Mouse (Mus musculus): ENCODE results near the gene Ang. TPM values are rescaled to one million over a fixed set of nuclear protein-coding genes. Genes with fewer than 3 reads are reported as not detected.

The Ang gene
- polyA plus RNA-seq, 1 experiment from 2014 or later, result 45.4 TPM

- H3K4me2 ChIP-seq (replicated peaks; ENCODE audit: low read depth, low read length), result no peak overlapping the region
- no peak overlapping the region for H3K27ac ChIP-seq (ENCODE audit: low read length)
- no peaks in the 10 kb centered on the region for H3K36me3 ChIP-seq (ENCODE audit: insufficient read depth, low read length)
- 83% methylated on average over 1 of the region's 1 CpGs for WGBS
- H3K9me3 ChIP-seq (ENCODE audit: low read length), result no peaks in the 10 kb centered on the region
- no peaks in the 10 kb centered on the region; the same call in 1 of the 2 replicates for H3K4me1 ChIP-seq (ENCODE audit: insufficient read depth, low read depth, low read length)
- no peak overlapping the region for H3K4me3 ChIP-seq (ENCODE audit: low read depth, low read length)
- no peak for DNase-seq (ENCODE audit: low spot score)
- TF ChIP-seq CTCF (IDR thresholded peaks at IDR 0.05), result no peak
- no peak for TF ChIP-seq EP300 (IDR thresholded peaks at IDR 0.05)
- ATAC-seq, result no peak
- no peak overlapping the region for H3K9ac ChIP-seq (replicated peaks; ENCODE audit: low read depth)
- no peaks in the 10 kb centered on the region for H3K27me3 ChIP-seq (replicated peaks; ENCODE audit: insufficient read depth, low read length)
These were observed 11.8 kb upstream of the Ang start for GRCm38 (mm10) chr14:51079180-51079579.

DNA sequence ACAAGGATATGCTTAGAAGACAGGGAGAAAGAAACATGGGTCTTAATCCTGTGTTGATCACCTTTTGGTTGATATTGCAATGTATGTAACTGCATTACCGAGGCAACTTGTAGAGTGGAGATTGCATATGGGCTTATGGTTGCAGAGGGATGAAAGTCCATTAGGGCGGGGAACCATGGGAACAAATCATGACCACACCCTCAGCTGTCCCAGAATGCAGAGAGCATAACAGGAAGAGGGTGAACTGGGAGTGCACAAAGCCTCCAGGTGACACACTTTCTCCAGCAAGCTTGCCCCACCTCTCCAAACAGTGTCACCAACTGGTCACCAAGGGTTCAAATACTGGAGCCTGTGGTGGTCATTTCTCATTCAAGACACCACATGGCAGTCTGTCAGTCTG lies 9.9 kb upstream of the Ang start:
- no peak for ATAC-seq
- TF ChIP-seq EP300 (IDR thresholded peaks at IDR 0.05) (no peak), CTCF (IDR thresholded peaks at IDR 0.05) (no peak)
- WGBS, result 86% methylated on average over 2 of the region's 2 CpGs

GRCm38 (mm10) chr14:51082599-51083581 lies 8.1 kb upstream of the Ang start:
- 3% methylated on average over 38 of the region's 40 CpGs for WGBS
- Histone ChIP-seq H3K36me3 (ENCODE audit: insufficient read depth, low read length) (no peaks in the 10 kb centered on the region), H3K9me3 (ENCODE audit: low read length) (no peaks in the 10 kb centered on the region), H3K4me2 (replicated peaks; ENCODE audit: low read depth, low read length) (peak overlapping the region; percentile 69), H3K27ac (ENCODE audit: low read length) (no peak overlapping the region), H3K4me3 (ENCODE audit: low read depth, low read length) (peak overlapping the region; percentile 46), H3K4me1 (ENCODE audit: insufficient read depth, low read depth, low read length) (no peaks in the 10 kb centered on the region; the same call in 1 of the 2 replicates), H3K27me3 (replicated peaks; ENCODE audit: insufficient read depth, low read length) (no peaks in the 10 kb centered on the region), H3K9ac (replicated peaks; ENCODE audit: low read depth) (peak overlapping the region; percentile 23; the same call in 1 of the 2 replicates)
- DNase-seq (ENCODE audit: low spot score), result peak; percentile 67
- peak; percentile 65 for ATAC-seq
- TF ChIP-seq EP300 (IDR thresholded peaks at IDR 0.05), result no peak
- no peak for TF ChIP-seq CTCF (IDR thresholded peaks at IDR 0.05)

More for the DNA sequence above, 9.9 kb upstream of the Ang start:
- H3K4me3 ChIP-seq (ENCODE audit: low read depth, low read length), result no peak overlapping the region
- H3K36me3 ChIP-seq (ENCODE audit: insufficient read depth, low read length), result no peaks in the 10 kb centered on the region
- H3K4me2 ChIP-seq (replicated peaks; ENCODE audit: low read depth, low read length), result no peak overlapping the region
- H3K9me3 ChIP-seq (ENCODE audit: low read length), result no peaks in the 10 kb centered on the region
- H3K4me1 ChIP-seq (ENCODE audit: insufficient read depth, low read depth, low read length), result no peaks in the 10 kb centered on the region; the same call in 1 of the 2 replicates
- H3K27ac ChIP-seq (ENCODE audit: low read length), result no peak overlapping the region
- DNase-seq (ENCODE audit: low spot score), result no peak
- H3K27me3 ChIP-seq (replicated peaks; ENCODE audit: insufficient read depth, low read length), result no peaks in the 10 kb centered on the region
- H3K9ac ChIP-seq (replicated peaks; ENCODE audit: low read depth), result no peak overlapping the region

DNA sequence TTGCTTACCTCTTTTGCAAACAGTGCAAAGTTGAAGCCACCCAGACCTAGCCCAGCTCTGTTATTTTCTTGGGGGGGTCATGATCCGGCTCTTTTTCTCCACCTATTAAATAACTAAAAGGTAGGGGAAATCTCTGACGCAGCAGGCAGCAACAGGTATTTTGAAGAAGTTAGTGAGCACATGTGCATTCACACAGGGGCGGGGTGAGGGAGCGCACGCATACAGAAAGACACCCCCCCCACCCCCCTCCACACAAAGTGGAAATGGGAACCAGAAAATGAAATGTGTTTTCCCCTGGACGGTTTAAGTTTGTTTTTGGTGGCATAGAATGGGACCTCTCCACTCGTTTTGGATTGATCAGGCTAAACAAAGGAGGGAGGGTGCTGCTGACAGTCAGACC lies 7.1 kb upstream of the Ang start:
- Histone ChIP-seq H3K4me2 (replicated peaks; ENCODE audit: low read depth, low read length) (peak overlapping the region; percentile 69), H3K9ac (replicated peaks; ENCODE audit: low read depth) (no peak overlapping the region), H3K27me3 (replicated peaks; ENCODE audit: insufficient read depth, low read length) (no peaks in the 10 kb centered on the region), H3K36me3 (ENCODE audit: insufficient read depth, low read length) (no peaks in the 10 kb centered on the region), H3K4me3 (ENCODE audit: low read depth, low read length) (no peak overlapping the region), H3K27ac (ENCODE audit: low read length) (no peak overlapping the region), H3K4me1 (ENCODE audit: insufficient read depth, low read depth, low read length) (no peaks in the 10 kb centered on the region; the same call in 1 of the 2 replicates), H3K9me3 (ENCODE audit: low read length) (no peaks in the 10 kb centered on the region)
- no peak for ATAC-seq
- TF ChIP-seq CTCF (IDR thresholded peaks at IDR 0.05) (no peak), EP300 (IDR thresholded peaks at IDR 0.05) (no peak)
- 12% methylated on average over 7 of the region's 7 CpGs for WGBS
- DNase-seq (ENCODE audit: low spot score), result no peak

- no peak for DNase-seq (ENCODE audit: low spot score)
- TF ChIP-seq CTCF (IDR thresholded peaks at IDR 0.05), result no peak
- TF ChIP-seq EP300 (IDR thresholded peaks at IDR 0.05), result no peak
- no peaks in the 10 kb centered on the region; the same call in 1 of the 2 replicates for H3K4me1 ChIP-seq (ENCODE audit: insufficient read depth, low read depth, low read length)
- no peak overlapping the region for H3K9ac ChIP-seq (replicated peaks; ENCODE audit: low read depth)
- H3K27ac ChIP-seq (ENCODE audit: low read length), result no peak overlapping the region
- H3K9me3 ChIP-seq (ENCODE audit: low read length), result no peaks in the 10 kb centered on the region
- H3K4me2 ChIP-seq (replicated peaks; ENCODE audit: low read depth, low read length), result no peak overlapping the region
- WGBS, result 84% methylated on average over 2 of the region's 2 CpGs
- H3K36me3 ChIP-seq (ENCODE audit: insufficient read depth, low read length), result no peaks in the 10 kb centered on the region
- no peak overlapping the region for H3K4me3 ChIP-seq (ENCODE audit: low read depth, low read length)
- H3K27me3 ChIP-seq (replicated peaks; ENCODE audit: insufficient read depth, low read length), result no peaks in the 10 kb centered on the region
- no peak for ATAC-seq
These were observed 5.9 kb upstream of the Ang start for GRCm38 (mm10) chr14:51085086-51085485.

- H3K4me1 ChIP-seq (ENCODE audit: insufficient read depth, low read depth, low read length), result no peaks in the 10 kb centered on the region; the same call in 1 of the 2 replicates
- no peaks in the 10 kb centered on the region for H3K27me3 ChIP-seq (replicated peaks; ENCODE audit: insufficient read depth, low read length)
- DNase-seq (ENCODE audit: low spot score) (no peak), ATAC-seq (no peak)
- WGBS, result 80% methylated on average over 4 of the region's 4 CpGs
- no peaks in the 10 kb centered on the region for H3K9me3 ChIP-seq (ENCODE audit: low read length)
- no peak overlapping the region for H3K27ac ChIP-seq (ENCODE audit: low read length)
- H3K9ac ChIP-seq (replicated peaks; ENCODE audit: low read depth), result no peak overlapping the region
- H3K4me3 ChIP-seq (ENCODE audit: low read depth, low read length), result no peak overlapping the region
- no peaks in the 10 kb centered on the region for H3K36me3 ChIP-seq (ENCODE audit: insufficient read depth, low read length)
- H3K4me2 ChIP-seq (replicated peaks; ENCODE audit: low read depth, low read length), result no peak overlapping the region
- TF ChIP-seq CTCF (IDR thresholded peaks at IDR 0.05) (no peak), EP300 (IDR thresholded peaks at IDR 0.05) (no peak)
These were observed 5.0 kb upstream of the Ang start for GRCm38 (mm10) chr14:51085911-51086310.

All from lung, postnatal 0 days (tissue).